Mouse (Mus musculus) layer of hippocampus, adult 18-20 months (tissue): ENCODE results near the gene Olfr170. TPM values are rescaled to one million over a fixed set of nuclear protein-coding genes. Genes with fewer than 3 reads are reported as not detected.
"Not testable (repeated sequence)": the region's sequence is repeated elsewhere in the genome, so short reads cannot be mapped to it uniquely, and the experiment has no call there.

Experiments
- DNase-seq, 2 experiments: peaks; one replicate each; pipeline ENCODE4 v3.0.0; 2022; ENCODE audit warnings: low spot score in 2 of 2
- long read RNA-seq: library from polyadenylated mRNA; stranded (forward); transcript quantifications from one replicate; pipeline ENCODE4 v2.0.0, GENCODE M21; 2021
- total RNA-seq, 2 experiments: library from RNA; stranded (reverse); gene quantifications; 2 replicates each; pipeline ENCODE4 v1.2.3; 2021

The Olfr170 gene
- not detected for total RNA-seq
- long read RNA-seq, result 0 reads

DNA sequence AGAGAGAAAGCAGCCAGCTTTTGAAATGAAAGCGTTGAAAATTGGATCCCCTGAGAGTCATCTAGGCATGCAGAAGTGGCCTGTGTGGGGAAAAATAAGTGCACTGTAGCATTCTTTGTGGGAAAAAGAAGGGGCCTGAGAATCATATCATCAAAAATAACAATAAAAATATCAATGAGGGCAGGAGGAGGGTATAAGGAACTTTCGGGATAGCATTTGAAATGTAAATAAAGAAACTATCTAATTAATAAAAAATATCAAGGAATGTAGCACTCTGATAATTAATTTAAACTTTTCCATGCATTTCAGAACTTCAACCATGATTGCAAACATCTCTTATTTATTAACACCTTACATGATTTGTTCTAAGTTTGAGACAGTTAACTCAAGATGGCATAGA is at the start of gene Olfr170:
Gene Olfr170, minus strand, starts transcription at position 101 of the 400 bp plus-strand sequence.
- not testable (repeated sequence) for DNase-seq

DNA sequence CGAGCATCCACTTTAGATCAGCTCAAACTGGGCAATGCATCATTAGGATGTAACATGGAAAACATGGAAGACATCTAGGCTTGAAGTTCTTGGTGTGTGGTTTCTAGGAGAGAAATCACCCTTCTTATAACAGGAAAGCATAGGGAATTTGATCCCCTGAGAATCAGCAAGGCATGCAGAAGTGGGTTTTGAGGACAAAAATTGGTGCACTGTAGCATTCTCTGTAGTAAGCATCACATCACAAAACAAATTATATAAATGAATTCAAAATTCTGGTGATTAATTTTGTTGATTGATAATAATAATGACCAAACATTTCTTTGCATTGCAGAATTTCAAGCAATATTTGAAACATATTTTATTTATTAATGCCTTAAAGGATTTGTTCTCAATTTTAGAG is 18.1 kb upstream of the Olfr170 start, which contains the start of gene Olfr171:
Gene Olfr171, minus strand, starts transcription at position 101 of the 400 bp plus-strand sequence.
- no peak for DNase-seq

DNA sequence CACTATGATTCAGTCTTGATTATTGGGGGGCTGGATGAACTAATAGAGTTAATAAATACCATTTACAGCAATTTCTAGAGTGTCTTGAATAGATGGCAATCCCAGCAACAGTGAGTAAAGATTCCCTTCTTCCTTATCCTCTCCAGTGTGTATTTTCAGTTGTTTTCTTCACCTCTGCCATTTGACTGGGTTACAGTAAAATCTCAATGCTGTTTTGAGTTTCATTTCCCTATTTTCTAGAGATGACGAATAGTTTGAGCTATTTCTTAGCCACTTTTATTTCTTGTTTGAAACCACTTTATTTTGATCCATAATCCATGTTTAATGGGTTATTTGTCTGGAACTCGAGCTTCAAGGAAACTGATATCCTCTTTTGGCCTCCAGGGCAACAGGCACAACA is 8.5 kb downstream of the Olfr170 start:
- no peak for DNase-seq

DNA sequence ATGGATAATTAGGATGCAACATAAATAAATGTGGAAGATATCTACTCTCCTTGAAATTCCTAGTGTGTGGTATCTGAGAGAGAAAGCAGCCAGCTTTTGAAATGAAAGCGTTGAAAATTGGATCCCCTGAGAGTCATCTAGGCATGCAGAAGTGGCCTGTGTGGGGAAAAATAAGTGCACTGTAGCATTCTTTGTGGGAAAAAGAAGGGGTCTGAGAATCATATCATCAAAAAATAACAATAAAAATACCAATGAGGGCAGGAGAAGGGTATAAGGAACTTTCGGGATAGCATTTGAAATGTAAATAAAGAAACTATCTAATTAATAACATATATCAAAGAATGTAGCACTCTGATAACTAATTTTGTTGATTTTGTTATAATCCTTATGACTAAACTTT is 40.0 kb downstream of the Olfr170 start, which contains the start of gene Olfr169:
Gene Olfr169, minus strand, starts transcription at position 101 of the 400 bp plus-strand sequence.
- DNase-seq, result not testable (repeated sequence)

Other genes starting within 250 kb of the Olfr170 start
- not detected for gene Olfr165, start 188.7 kb downstream of the Olfr170 start, total RNA-seq
- not detected for gene Olfr166, start 128.2 kb downstream of the Olfr170 start, total RNA-seq
- not detected for gene Olfr167, start 89.6 kb downstream of the Olfr170 start, total RNA-seq
- not detected for gene Olfr168, start 76.3 kb downstream of the Olfr170 start, total RNA-seq
- gene Olfr169, start 40.1 kb downstream of the Olfr170 start, total RNA-seq, result not detected
- gene Olfr171, start 18.0 kb upstream of the Olfr170 start, total RNA-seq, result not detected
- gene Lamp3, start 94.5 kb upstream of the Olfr170 start, total RNA-seq, result under 1 TPM; 0.10 to 0.18 TPM
- under 1 TPM; 0.56 to 0.74 TPM for gene B3gnt5, start 148.3 kb upstream of the Olfr170 start, total RNA-seq